Mouse (Mus musculus): Measurements from ENCODE around the gene Dbndd2. TPM values are rescaled to one million over a fixed set of nuclear protein-coding genes. Genes with fewer than 3 reads are reported as not detected.

Gene Dbndd2
- total RNA-seq, 1 experiment = 4.2 TPM

- no peak overlapping the region for H3K27ac ChIP-seq (ENCODE audit: insufficient read depth, low read depth, low read length, poor library complexity, severe bottlenecking)
- TF ChIP-seq ZC3H11A (IDR thresholded peaks at IDR 0.05; ENCODE audit: borderline replicate concordance, low read depth, low read length) (no peak), HCFC1 (IDR thresholded peaks at IDR 0.05; ENCODE audit: borderline replicate concordance, insufficient read depth, low read length) (no peak), CHD2 (IDR thresholded peaks at IDR 0.05; ENCODE audit: low read depth, low read length) (no peak), MAFK (IDR thresholded peaks at IDR 0.05; ENCODE audit: insufficient read depth, low read depth, low read length) (no peak), ZNF384 (IDR thresholded peaks at IDR 0.05; ENCODE audit: low read depth, low read length) (no peak)
- no peak for DNase-seq (ENCODE audit: low read depth, low spot score)
- H3K36me3 ChIP-seq (ENCODE audit: control insufficient read depth, insufficient read depth, low read length, poor library complexity, severe bottlenecking) = no peaks in the 10 kb centered on the region
- no peak overlapping the region for H3K4me3 ChIP-seq (ENCODE audit: insufficient read depth in 1 of 2, low read depth in 1 of 2, low read length in 2 of 2, poor library complexity in 1 of 2, severe bottlenecking in 1 of 2)
- in situ Hi-C loops (cut with MboI; ENCODE audit: low sequenced_read_pairs in 2 of 2, unreplicated experiment in 2 of 2) = no loop called here
- no peaks in the 10 kb centered on the region for H3K9me3 ChIP-seq (ENCODE audit: control insufficient read depth, insufficient read depth, low read depth, low read length)
- peaks cover 0 to 4% of the 10 kb centered on the region in 2 experiments; a peak in 2 of 4 replicates for H3K4me1 ChIP-seq (ENCODE audit: control insufficient read depth in 2 of 2, insufficient read depth in 2 of 2, low read length in 2 of 2, poor library complexity in 1 of 2)
- H3K9ac ChIP-seq (ENCODE audit: insufficient read depth, low read depth, low read length, poor library complexity, severe bottlenecking) = no peak overlapping the region
These were observed 37.4 kb downstream of the Dbndd2 start for GRCm38 (mm10) chr2:164523301-164523773.

GRCm38 (mm10) chr2:164528557-164528956, 42.7 kb downstream of the Dbndd2 start:
- H3K9me3 ChIP-seq (ENCODE audit: control insufficient read depth, insufficient read depth, low read depth, low read length) = no peaks in the 10 kb centered on the region
- H3K4me3 ChIP-seq (ENCODE audit: insufficient read depth in 1 of 2, low read depth in 1 of 2, low read length in 2 of 2, poor library complexity in 1 of 2, severe bottlenecking in 1 of 2) = no peak overlapping the region
- no peaks in the 10 kb centered on the region for H3K36me3 ChIP-seq (ENCODE audit: control insufficient read depth, insufficient read depth, low read length, poor library complexity, severe bottlenecking)
- DNase-seq (ENCODE audit: low read depth, low spot score) = no peak
- TF ChIP-seq ZC3H11A (IDR thresholded peaks at IDR 0.05; ENCODE audit: borderline replicate concordance, low read depth, low read length) (no peak), MAFK (IDR thresholded peaks at IDR 0.05; ENCODE audit: insufficient read depth, low read depth, low read length) (no peak), HCFC1 (IDR thresholded peaks at IDR 0.05; ENCODE audit: borderline replicate concordance, insufficient read depth, low read length) (no peak), ZNF384 (IDR thresholded peaks at IDR 0.05; ENCODE audit: low read depth, low read length) (no peak), CHD2 (IDR thresholded peaks at IDR 0.05; ENCODE audit: low read depth, low read length) (no peak)
- H3K9ac ChIP-seq (ENCODE audit: insufficient read depth, low read depth, low read length, poor library complexity, severe bottlenecking) = no peak overlapping the region
- in situ Hi-C loops (cut with MboI; ENCODE audit: low sequenced_read_pairs in 2 of 2, unreplicated experiment in 2 of 2) = no loop called here
- peaks cover 0 to 11% of the 10 kb centered on the region in 2 experiments; a peak in 1 of 4 replicates for H3K4me1 ChIP-seq (ENCODE audit: control insufficient read depth in 2 of 2, insufficient read depth in 2 of 2, low read length in 2 of 2, poor library complexity in 1 of 2)
- no peak overlapping the region for H3K27ac ChIP-seq (ENCODE audit: insufficient read depth, low read depth, low read length, poor library complexity, severe bottlenecking)

- TF ChIP-seq ZC3H11A (IDR thresholded peaks at IDR 0.05; ENCODE audit: borderline replicate concordance, low read depth, low read length) (peak; percentile 65; the same call in 1 of the 2 replicates), CHD2 (IDR thresholded peaks at IDR 0.05; ENCODE audit: low read depth, low read length) (no peak)
- Histone ChIP-seq H3K27ac (ENCODE audit: insufficient read depth, low read depth, low read length, poor library complexity, severe bottlenecking) (no peak overlapping the region), H3K4me3 (ENCODE audit: insufficient read depth in 1 of 2, low read depth in 1 of 2, low read length in 2 of 2, poor library complexity in 1 of 2, severe bottlenecking in 1 of 2) (no peak overlapping the region), H3K36me3 (ENCODE audit: control insufficient read depth, insufficient read depth, low read length, poor library complexity, severe bottlenecking) (no peaks in the 10 kb centered on the region), H3K9me3 (ENCODE audit: control insufficient read depth, insufficient read depth, low read depth, low read length) (no peaks in the 10 kb centered on the region), H3K4me1 (ENCODE audit: control insufficient read depth in 2 of 2, insufficient read depth in 2 of 2, low read length in 2 of 2, poor library complexity in 1 of 2) (peaks cover 0 to 15% of the 10 kb centered on the region in 2 experiments; a peak in 1 of 4 replicates), H3K9ac (ENCODE audit: insufficient read depth, low read depth, low read length, poor library complexity, severe bottlenecking) (no peak overlapping the region)
- in situ Hi-C loops (cut with MboI; ENCODE audit: low sequenced_read_pairs in 2 of 2, unreplicated experiment in 2 of 2) = no loop called here
- DNase-seq (ENCODE audit: low read depth, low spot score) = peak; percentile 55
These were observed 45.3 kb downstream of the Dbndd2 start for GRCm38 (mm10) chr2:164531169-164531568.

- in situ Hi-C loops (cut with MboI; ENCODE audit: low sequenced_read_pairs in 2 of 2, unreplicated experiment in 2 of 2) = no loop called here
- H3K4me3 ChIP-seq (ENCODE audit: insufficient read depth in 1 of 2, low read depth in 1 of 2, low read length in 2 of 2, poor library complexity in 1 of 2, severe bottlenecking in 1 of 2) = no peak overlapping the region
- DNase-seq (ENCODE audit: low read depth, low spot score) = no peak
- peaks cover 0 to 15% of the 10 kb centered on the region in 2 experiments; a peak in 1 of 4 replicates for H3K4me1 ChIP-seq (ENCODE audit: control insufficient read depth in 2 of 2, insufficient read depth in 2 of 2, low read length in 2 of 2, poor library complexity in 1 of 2)
- H3K27ac ChIP-seq (ENCODE audit: insufficient read depth, low read depth, low read length, poor library complexity, severe bottlenecking) = no peak overlapping the region
- no peaks in the 10 kb centered on the region for H3K36me3 ChIP-seq (ENCODE audit: control insufficient read depth, insufficient read depth, low read length, poor library complexity, severe bottlenecking)
- H3K9ac ChIP-seq (ENCODE audit: insufficient read depth, low read depth, low read length, poor library complexity, severe bottlenecking) = peak overlapping the region; percentile 49; the same call in 1 of the 2 replicates
- no peak for TF ChIP-seq MAFK (IDR thresholded peaks at IDR 0.05; ENCODE audit: insufficient read depth, low read depth, low read length)
- no peak for TF ChIP-seq ZNF384 (IDR thresholded peaks at IDR 0.05; ENCODE audit: low read depth, low read length)
- no peak for TF ChIP-seq CHD2 (IDR thresholded peaks at IDR 0.05; ENCODE audit: low read depth, low read length)
- TF ChIP-seq ZC3H11A (IDR thresholded peaks at IDR 0.05; ENCODE audit: borderline replicate concordance, low read depth, low read length) = no peak
- TF ChIP-seq HCFC1 (IDR thresholded peaks at IDR 0.05; ENCODE audit: borderline replicate concordance, insufficient read depth, low read length) = no peak
- H3K9me3 ChIP-seq (ENCODE audit: control insufficient read depth, insufficient read depth, low read depth, low read length) = no peaks in the 10 kb centered on the region
These were observed 48.4 kb downstream of the Dbndd2 start for GRCm38 (mm10) chr2:164534315-164534714.

GRCm38 (mm10) chr2:164537003-164537402, 51.1 kb downstream of the Dbndd2 start:
- no peak for DNase-seq (ENCODE audit: low read depth, low spot score)
- Histone ChIP-seq H3K9me3 (ENCODE audit: control insufficient read depth, insufficient read depth, low read depth, low read length) (no peaks in the 10 kb centered on the region), H3K4me3 (ENCODE audit: insufficient read depth in 1 of 2, low read depth in 1 of 2, low read length in 2 of 2, poor library complexity in 1 of 2, severe bottlenecking in 1 of 2) (no peak overlapping the region), H3K9ac (ENCODE audit: insufficient read depth, low read depth, low read length, poor library complexity, severe bottlenecking) (no peak overlapping the region), H3K36me3 (ENCODE audit: control insufficient read depth, insufficient read depth, low read length, poor library complexity, severe bottlenecking) (no peaks in the 10 kb centered on the region), H3K27ac (ENCODE audit: insufficient read depth, low read depth, low read length, poor library complexity, severe bottlenecking) (no peak overlapping the region), H3K4me1 (ENCODE audit: control insufficient read depth in 2 of 2, insufficient read depth in 2 of 2, low read length in 2 of 2, poor library complexity in 1 of 2) (peaks cover 0 to 11% of the 10 kb centered on the region in 2 experiments; a peak in 2 of 4 replicates)
- TF ChIP-seq CHD2 (IDR thresholded peaks at IDR 0.05; ENCODE audit: low read depth, low read length) (no peak), MAFK (IDR thresholded peaks at IDR 0.05; ENCODE audit: insufficient read depth, low read depth, low read length) (peak; percentile 81)
- in situ Hi-C loops (cut with MboI; ENCODE audit: low sequenced_read_pairs in 2 of 2, unreplicated experiment in 2 of 2) = no loop called here
